Mouse (Mus musculus) heart, postnatal 0 days (tissue): ENCODE data around the gene Ticam1. TPM values are rescaled to one million over a fixed set of nuclear protein-coding genes. Genes with fewer than 3 reads are reported as not detected.
A peak's percentile ranks its signal among the peaks of the same experiment; 100 is the strongest.

ENCODE experiments used
- ATAC-seq: fragments of 200-750 bp; cut with Nextera tagmentation; 2 replicates; pipeline ENCODE4 v1.8.0; 2017; ENCODE audit warnings: low read depth, moderate number of reproducible peaks, moderate library complexity; ENCODE audit not compliant: insufficient read depth
- DNase-seq: peaks from one replicate; pipeline ENCODE4 v3.0.0-alpha.2; 2016; ENCODE audit warnings: low spot score
- H3K27ac ChIP-seq: fragments of 300-500 bp; sonication (generic); 2 replicates; pipeline ENCODE4 v1.5.1; 2014; ENCODE audit warnings: low read depth, mild to moderate bottlenecking
- H3K27me3 ChIP-seq: fragments of 300-500 bp; sonication (generic); 2 replicates; pipeline ENCODE4 v1.6.1; 2014; ENCODE audit warnings: low read length, mixed read lengths; ENCODE audit not compliant: control insufficient read depth, insufficient read depth
- H3K36me3 ChIP-seq: fragments of 300-500 bp; sonication (generic); replicated peaks from 2 replicates; pipeline ENCODE4 v1.6.1; 2014; ENCODE audit warnings: low read length, mixed read lengths; ENCODE audit not compliant: control insufficient read depth, insufficient read depth
- H3K4me1 ChIP-seq: fragments of 300-500 bp; sonication (generic); 2 replicates; pipeline ENCODE4 v1.6.1; 2014; ENCODE audit warnings: antibody characterized with exemption; ENCODE audit not compliant: control insufficient read depth, insufficient read depth
- H3K4me2 ChIP-seq: fragments of 300-500 bp; sonication (generic); 2 replicates; pipeline ENCODE4 v1.6.1; 2014; ENCODE audit warnings: low read depth, mild to moderate bottlenecking, low read length, moderate library complexity
- H3K4me3 ChIP-seq: fragments of 300-500 bp; sonication (generic); 2 replicates; pipeline ENCODE4 v1.5.1; 2014; ENCODE audit warnings: low read depth, low read length
- H3K9ac ChIP-seq: fragments of 300-500 bp; sonication (generic); replicated peaks from 2 replicates; pipeline ENCODE4 v1.6.1; 2014; ENCODE audit warnings: low read depth, low read length, mixed read lengths
- H3K9me3 ChIP-seq: fragments of 300-500 bp; sonication (generic); replicated peaks from 2 replicates; pipeline ENCODE4 v1.6.1; 2016; ENCODE audit warnings: low read length; ENCODE audit not compliant: control insufficient read depth
- CTCF ChIP-seq: IDR thresholded peaks from 2 replicates; pipeline ENCODE4 v1.5.1; 2016; ENCODE audit warnings: antibody characterized with exemption, control low read depth, low read depth
- EP300 ChIP-seq: IDR thresholded peaks from 2 replicates; pipeline ENCODE4 v1.6.1; 2016; ENCODE audit warnings: antibody characterized with exemption, low read depth
- WGBS: fragments of 180-500 bp; shearing (Covaris S2); extraction: QIAGEN DNeasy Blood & Tissue Kit; methylation state at CpG from one replicate; pipeline ENCODE4 v1.1.7; 2014; 5-methylcytosine and 5-hydroxymethylcytosine counted together
- polyA plus RNA-seq: library from polyadenylated mRNA; unstranded; fragments of >200 nt; fragmentation: Nextera tagmentation; extraction: Ambion mirVana; gene quantifications from 2 replicates; pipeline ENCODE4 v1.2.1, GENCODE M21; 2015
- total RNA-seq: library from RNA; depleted of rRNA; stranded (reverse); fragments of >200 nt; gene quantifications from 2 replicates; pipeline ENCODE4 v1.2.3, GENCODE M21; 2014; ENCODE audit warnings: low replicate concordance

The Ticam1 gene
- total and polyA plus RNA-seq, 2 experiments from 2014 or later, result 4.4 to 13.8 TPM

DNA sequence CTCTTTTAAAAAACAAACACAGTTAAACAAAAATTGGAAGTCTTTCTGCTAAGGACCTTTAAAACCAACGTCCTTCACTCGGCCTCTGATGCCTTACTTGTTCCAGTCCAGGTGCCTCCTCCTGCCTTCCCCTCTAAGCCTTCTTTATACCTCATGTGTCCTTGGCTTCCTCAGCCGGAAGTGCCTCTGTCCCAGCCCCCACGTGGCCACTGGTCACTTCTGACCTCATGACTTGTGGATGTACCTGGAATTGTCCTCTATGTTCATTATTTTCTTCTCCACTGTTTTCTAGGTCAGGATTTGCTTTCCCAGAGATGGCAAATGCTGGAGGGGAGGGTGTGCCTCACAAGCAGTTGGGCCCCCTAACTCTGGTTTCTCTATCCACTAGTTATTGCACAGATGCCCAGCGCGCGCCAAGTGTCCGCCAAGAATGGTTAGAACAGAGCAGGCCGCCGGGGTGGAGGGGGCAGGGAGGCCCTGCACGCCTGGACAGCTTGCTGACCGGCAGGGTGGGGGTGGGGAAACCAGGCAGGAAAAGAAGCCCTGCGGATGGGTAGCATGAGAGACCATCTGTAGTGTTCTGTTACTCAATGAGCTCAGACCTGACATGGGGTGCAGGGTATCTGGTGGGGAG is 25.9 kb upstream of the Ticam1 start:
- Histone ChIP-seq H3K4me3 (peak overlapping the region; percentile 90; the same call in 1 of the 2 replicates), H3K9ac (no peak overlapping the region; the same call in 1 of the 2 replicates), H3K27ac (peak overlapping the region; percentile 82), H3K27me3 (no peaks in the 10 kb centered on the region), H3K36me3 (no peaks in the 10 kb centered on the region), H3K4me2 (peak overlapping the region; percentile 100), H3K4me1 (peaks cover 22% of the 10 kb centered on the region), H3K9me3 (no peaks in the 10 kb centered on the region)
- WGBS, result 30% methylated on average over 13 of the region's 13 CpGs
- ATAC-seq, result 0 out of 2 replicates have a peak, but pooled peaks have one; percentile 18
- DNase-seq, result no peak
- TF ChIP-seq CTCF (no peak), EP300 (no peak)

DNA sequence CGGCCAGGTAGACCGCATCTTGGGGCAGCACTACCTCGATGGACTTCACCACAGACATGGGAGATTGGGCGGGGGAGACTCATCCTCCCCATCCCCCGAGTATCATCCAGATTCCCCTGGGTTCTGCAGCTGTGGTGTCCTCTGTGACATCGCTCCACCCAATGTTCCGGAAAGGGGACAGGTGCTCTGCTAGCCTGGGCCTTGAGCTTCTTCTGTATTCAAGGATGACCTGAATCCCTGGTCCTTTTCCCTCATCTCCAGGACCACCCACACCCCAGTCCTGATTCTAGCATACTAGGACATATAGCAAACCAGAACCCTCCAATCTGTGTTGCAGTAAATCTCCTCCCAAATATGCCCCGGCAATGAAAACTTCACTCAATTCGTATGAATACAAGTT is 23.6 kb upstream of the Ticam1 start, which contains the start of gene Arrdc5:
Gene Arrdc5, minus strand, starts transcription at position 101 of the 400 bp plus-strand sequence.
- WGBS, result 86% methylated on average over 9 of the region's 9 CpGs
- ATAC-seq, result no peak
- no peaks in the 10 kb centered on the region for H3K36me3 ChIP-seq
- no peaks in the 10 kb centered on the region for H3K27me3 ChIP-seq
- no peak within 1 kb of the TSS for H3K27ac ChIP-seq
- H3K9me3 ChIP-seq, result no peaks in the 10 kb centered on the region
- H3K4me2 ChIP-seq, result no peak within 1 kb of the TSS
- H3K4me1 ChIP-seq, result peaks cover 19% of the 10 kb centered on the region
- TF ChIP-seq CTCF, result no peak
- TF ChIP-seq EP300, result no peak
- no peak within 1 kb of the TSS for H3K4me3 ChIP-seq
- no peak for DNase-seq
- no peak within 1 kb of the TSS for H3K9ac ChIP-seq

DNA sequence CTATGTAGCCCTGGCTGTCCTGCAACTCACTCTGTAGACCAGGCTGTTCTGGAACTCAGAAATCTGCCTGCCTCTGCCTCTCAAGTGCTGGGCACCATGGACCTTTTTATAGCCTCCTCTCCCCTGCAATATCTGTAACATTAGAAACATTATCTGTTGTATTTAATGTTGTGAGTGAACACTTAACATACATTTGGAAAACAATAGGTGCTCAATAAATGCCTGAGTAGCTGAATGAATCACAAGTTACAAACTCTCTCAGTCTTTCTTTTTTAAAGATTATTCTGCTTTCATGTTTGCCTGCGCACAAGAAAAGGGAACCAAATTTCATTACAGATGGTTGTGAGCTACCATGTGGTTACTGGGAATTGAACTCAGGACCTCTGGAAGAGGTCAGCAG is 21.7 kb upstream of the Ticam1 start:
- H3K9ac ChIP-seq, result no peak overlapping the region
- H3K4me2 ChIP-seq, result no peak overlapping the region
- H3K4me3 ChIP-seq, result no peak overlapping the region
- no peaks in the 10 kb centered on the region for H3K27me3 ChIP-seq
- DNase-seq (no peak), ATAC-seq (no peak)
- WGBS, result 83% methylated on average over 1 of the region's 1 CpGs
- TF ChIP-seq EP300 (no peak), CTCF (no peak)
- no peaks in the 10 kb centered on the region for H3K36me3 ChIP-seq
- H3K4me1 ChIP-seq, result 0 out of 2 replicates have a peak, but pooled peaks cover 10% of the 10 kb centered on the region
- H3K27ac ChIP-seq, result no peak overlapping the region
- no peaks in the 10 kb centered on the region for H3K9me3 ChIP-seq

DNA sequence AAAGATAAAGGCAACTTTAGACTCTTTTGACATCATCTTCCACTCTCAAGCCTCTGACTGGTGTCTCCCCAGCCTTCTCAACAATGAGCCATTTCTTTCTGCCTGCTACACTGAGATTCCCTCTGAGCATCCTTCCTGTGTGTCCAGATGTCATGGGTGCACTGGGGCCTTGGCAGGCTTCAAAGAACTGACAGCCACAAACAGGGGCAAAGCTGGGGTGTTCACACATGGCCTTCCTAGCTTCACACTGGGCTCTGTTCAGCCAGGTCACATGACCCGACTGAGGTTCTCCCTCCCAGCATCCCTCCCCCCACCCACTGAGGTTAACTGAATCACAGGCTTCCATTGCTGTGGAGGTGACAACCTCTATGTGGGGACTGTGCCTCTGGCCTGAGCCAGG is 19.6 kb upstream of the Ticam1 start:
- Histone ChIP-seq H3K27ac (no peak overlapping the region), H3K27me3 (no peaks in the 10 kb centered on the region), H3K9me3 (no peaks in the 10 kb centered on the region), H3K9ac (no peak overlapping the region), H3K4me2 (no peak overlapping the region), H3K4me1 (peaks cover 6% of the 10 kb centered on the region; the same call in 1 of the 2 replicates), H3K36me3 (no peaks in the 10 kb centered on the region), H3K4me3 (no peak overlapping the region)
- no peak for DNase-seq
- ATAC-seq, result no peak
- WGBS, result 53% methylated on average over 1 of the region's 1 CpGs
- no peak for TF ChIP-seq CTCF
- TF ChIP-seq EP300, result no peak

DNA sequence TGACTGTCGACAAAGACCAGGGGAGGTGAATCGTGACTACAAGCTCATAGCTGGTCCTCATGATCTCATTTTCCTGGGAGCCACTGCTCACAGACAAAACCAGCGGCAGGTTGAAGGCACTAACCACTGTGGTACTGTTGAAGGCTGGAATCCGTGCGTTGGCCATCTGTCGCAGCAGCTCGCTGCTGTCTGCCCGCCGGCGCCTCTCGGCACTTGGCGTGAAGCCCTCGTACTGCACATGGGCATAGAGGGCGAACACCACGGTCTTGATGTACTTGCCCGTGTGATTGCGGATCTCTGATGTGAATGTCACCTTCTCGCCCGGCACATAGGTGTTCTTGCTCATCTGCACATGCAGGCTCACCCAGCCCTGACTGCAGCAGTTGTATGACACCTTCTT is 17.7 kb upstream of the Ticam1 start:
- Histone ChIP-seq H3K9ac (no peak overlapping the region), H3K4me3 (no peak overlapping the region), H3K4me1 (peaks cover 11% of the 10 kb centered on the region; the same call in 1 of the 2 replicates), H3K4me2 (no peak overlapping the region), H3K9me3 (no peaks in the 10 kb centered on the region), H3K27ac (no peak overlapping the region), H3K36me3 (no peaks in the 10 kb centered on the region), H3K27me3 (no peaks in the 10 kb centered on the region)
- no peak for DNase-seq
- TF ChIP-seq EP300, result no peak
- 86% methylated on average over 19 of the region's 19 CpGs for WGBS
- ATAC-seq, result no peak

DNA sequence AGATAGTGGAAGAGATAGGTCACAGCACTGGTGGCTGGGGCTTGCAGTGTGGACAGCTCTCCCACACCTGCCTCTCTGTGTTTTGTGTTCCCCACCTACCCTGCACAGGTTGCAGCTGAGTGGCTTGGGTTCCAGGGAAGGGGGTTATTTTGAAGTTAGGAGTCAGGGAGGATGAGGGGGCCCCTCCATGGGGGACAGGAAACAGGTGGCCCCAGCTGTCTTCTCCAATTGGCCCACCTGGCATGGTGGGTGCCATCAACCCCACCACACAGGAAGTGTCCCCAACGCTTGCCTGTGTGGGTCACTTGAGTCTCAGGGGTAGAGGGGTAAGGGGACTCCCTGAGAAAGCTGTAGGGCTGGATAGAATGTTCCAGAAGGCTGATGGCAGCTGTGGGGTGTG is 16.7 kb upstream of the Ticam1 start:
- Histone ChIP-seq H3K9ac (no peak overlapping the region), H3K4me2 (no peak overlapping the region)
- no peak for ATAC-seq

More for the DNA sequence above, 16.7 kb upstream of the Ticam1 start:
- Histone ChIP-seq H3K27me3 (no peaks in the 10 kb centered on the region), H3K4me1 (peaks cover 18% of the 10 kb centered on the region), H3K36me3 (no peaks in the 10 kb centered on the region), H3K9me3 (no peaks in the 10 kb centered on the region), H3K4me3 (no peak overlapping the region), H3K27ac (peak overlapping the region; percentile 21; the same call in 1 of the 2 replicates)
- DNase-seq, result no peak
- WGBS, result 71% methylated on average over 1 of the region's 1 CpGs
- TF ChIP-seq CTCF (no peak), EP300 (no peak)
